Mouse (Mus musculus): ENCODE data around the gene Gm43064. TPM values are rescaled to one million over a fixed set of nuclear protein-coding genes. Genes with fewer than 3 reads are reported as not detected.

The Gm43064 gene
- polyA plus RNA-seq, 1 experiment from 2014 or later: 0.15 TPM

GRCm38 (mm10) chr3:103885946-103886345, 76.6 kb downstream of the Gm43064 start:
- H3K9ac ChIP-seq (ENCODE audit: low read length): no peak overlapping the region
- no peaks in the 10 kb centered on the region for H3K36me3 ChIP-seq (ENCODE audit: control insufficient read depth, insufficient read depth, low read length)
- H3K9me3 ChIP-seq (ENCODE audit: control insufficient read depth, low read length): no peaks in the 10 kb centered on the region
- H3K4me3 ChIP-seq (ENCODE audit: low read depth, low read length): no peak overlapping the region
- no peak overlapping the region for H3K27ac ChIP-seq (ENCODE audit: low read depth, low read length)
- H3K27me3 ChIP-seq (ENCODE audit: control insufficient read depth, insufficient read depth, low read length): no peaks in the 10 kb centered on the region
- no peak for DNase-seq (ENCODE audit: low spot score, missing footprints)
- H3K4me1 ChIP-seq (ENCODE audit: control insufficient read depth, insufficient read depth, low read length): no peaks in the 10 kb centered on the region
- WGBS: 82% methylated on average over 11 of the region's 11 CpGs
- H3K4me2 ChIP-seq: no peak overlapping the region
- no peak for ATAC-seq (ENCODE audit: low FRiP score)

GRCm38 (mm10) chr3:103887581-103887980, 78.2 kb downstream of the Gm43064 start:
- H3K36me3 ChIP-seq (ENCODE audit: control insufficient read depth, insufficient read depth, low read length): no peaks in the 10 kb centered on the region
- H3K9ac ChIP-seq (ENCODE audit: low read length): no peak overlapping the region
- no peak overlapping the region for H3K4me3 ChIP-seq (ENCODE audit: low read depth, low read length)
- DNase-seq (ENCODE audit: low spot score, missing footprints): peak; percentile 89
- H3K4me2 ChIP-seq: no peak overlapping the region
- WGBS: 41% methylated on average over 3 of the region's 3 CpGs
- no peak overlapping the region for H3K27ac ChIP-seq (ENCODE audit: low read depth, low read length)
- H3K27me3 ChIP-seq (ENCODE audit: control insufficient read depth, insufficient read depth, low read length): no peaks in the 10 kb centered on the region
- no peak for ATAC-seq (ENCODE audit: low FRiP score)
- H3K4me1 ChIP-seq (ENCODE audit: control insufficient read depth, insufficient read depth, low read length): no peaks in the 10 kb centered on the region
- no peaks in the 10 kb centered on the region for H3K9me3 ChIP-seq (ENCODE audit: control insufficient read depth, low read length)

Other genes with a start within 250 kb of the Gm43064 start
- gene Syt6, start 234.3 kb upstream of the Gm43064 start, polyA plus RNA-seq (2014; fragmentation: Nextera tagmentation; extraction: Ambion mirVana): 4.3 and 5.6 TPM in 2 replicates
- 0.08 and 0.19 TPM in 2 replicates for gene Atg4a-ps, start 163.5 kb upstream of the Gm43064 start, polyA plus RNA-seq (2014; fragmentation: Nextera tagmentation; extraction: Ambion mirVana)
- 8.9 and 10.5 TPM in 2 replicates for gene Olfml3, start 71.6 kb upstream of the Gm43064 start, polyA plus RNA-seq (2014; fragmentation: Nextera tagmentation; extraction: Ambion mirVana)
- not detected in 2 replicates for gene Gm10964, start 70.2 kb upstream of the Gm43064 start, polyA plus RNA-seq (2014; fragmentation: Nextera tagmentation; extraction: Ambion mirVana)
- gene Hipk1, start 18.0 kb upstream of the Gm43064 start, polyA plus RNA-seq (2014; fragmentation: Nextera tagmentation; extraction: Ambion mirVana): 15.9 and 16.6 TPM in 2 replicates
- gene Dclre1b, start 129 bp upstream of the Gm43064 start, polyA plus RNA-seq (2014; fragmentation: Nextera tagmentation; extraction: Ambion mirVana): 36.3 and 44.6 TPM in 2 replicates
- gene Ap4b1, start 53 bp upstream of the Gm43064 start, polyA plus RNA-seq (2014; fragmentation: Nextera tagmentation; extraction: Ambion mirVana): 22.8 and 25.6 TPM in 2 replicates
- 0.14 and 0.20 TPM in 2 replicates for gene Bcl2l15, start 23.0 kb downstream of the Gm43064 start, polyA plus RNA-seq (2014; fragmentation: Nextera tagmentation; extraction: Ambion mirVana)
- gene Ptpn22, start 50.2 kb downstream of the Gm43064 start, polyA plus RNA-seq (2014; fragmentation: Nextera tagmentation; extraction: Ambion mirVana): 0.23 and 0.65 TPM in 2 replicates
- gene Rsbn1, start 104.5 kb downstream of the Gm43064 start, polyA plus RNA-seq (2014; fragmentation: Nextera tagmentation; extraction: Ambion mirVana): 21.1 and 24.0 TPM in 2 replicates
- gene Phtf1, start 158.5 kb downstream of the Gm43064 start, polyA plus RNA-seq (2014; fragmentation: Nextera tagmentation; extraction: Ambion mirVana): 53.4 and 59.2 TPM in 2 replicates